Mouse (Mus musculus) testis, adult 2 months (tissue): ENCODE measurements at regions not wholly inside any gene's neighbourhood (a gene's known extent, or its start where the extent isn't known, plus 50 kb on each side); places are given as distances from the start of the nearest gene placed in this dataset.

Source experiments
- CTCF ChIP-seq: fragments of 200-500 bp; IDR thresholded peaks from 2 replicates; pipeline ENCODE4 v1.5.1; 2012; ENCODE audit warnings: low read depth, mild to moderate bottlenecking, inconsistent platforms, low read length, moderate library complexity; ENCODE audit not compliant: control insufficient read depth, insufficient read depth, insufficient replicate concordance
- POLR2A ChIP-seq: fragments of 200-500 bp; IDR thresholded peaks from 2 replicates; pipeline ENCODE4 v1.6.1; 2012; ENCODE audit warnings: low read depth, mild to moderate bottlenecking, inconsistent platforms, low read length, moderate library complexity; ENCODE audit not compliant: control insufficient read depth

DNA sequence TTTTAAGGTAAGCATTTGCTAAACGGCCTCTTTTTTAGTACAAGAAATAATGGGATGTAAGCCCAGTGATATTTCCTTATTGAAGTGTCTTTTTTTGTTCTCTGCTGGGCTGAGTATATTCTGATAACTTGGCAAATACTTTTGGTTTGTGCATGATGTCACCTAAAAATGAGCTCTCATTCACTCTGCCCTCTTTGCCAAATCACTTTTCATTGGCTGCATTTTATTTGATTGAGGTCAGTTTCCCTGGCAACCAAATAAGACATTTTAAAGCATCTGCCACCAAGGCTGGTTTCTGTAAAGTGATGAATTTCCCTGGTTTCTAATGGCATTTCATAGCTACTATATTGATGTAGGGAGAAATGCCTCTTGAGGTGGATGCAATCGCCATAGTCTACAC is 50.4 kb upstream of the Tmc1 start:
- TF ChIP-seq CTCF (no peak), POLR2A (no peak)
